Mouse (Mus musculus): ENCODE results near the gene Col6a4.

Gene Col6a4

DNA sequence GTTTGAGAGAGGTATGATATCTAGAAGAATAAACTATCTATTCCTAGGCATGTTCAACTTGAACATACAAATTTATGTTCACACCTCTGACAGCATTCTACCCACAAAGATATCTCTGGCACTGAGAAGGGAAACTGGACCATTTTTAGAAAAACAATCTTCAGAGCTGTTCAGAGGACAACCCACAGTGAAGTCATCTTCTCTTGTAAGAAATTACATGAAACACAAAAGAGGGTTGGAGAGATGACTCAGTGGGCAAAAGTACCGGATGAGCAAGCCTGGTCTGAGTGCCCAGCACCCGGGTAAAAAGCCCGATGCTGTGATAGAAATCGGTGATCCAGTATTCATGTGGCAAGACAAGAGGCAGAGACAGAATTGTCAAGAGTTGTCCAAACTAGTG, 43.1 kb downstream of the Col6a4 start:
- no peak for DNase-seq

DNA sequence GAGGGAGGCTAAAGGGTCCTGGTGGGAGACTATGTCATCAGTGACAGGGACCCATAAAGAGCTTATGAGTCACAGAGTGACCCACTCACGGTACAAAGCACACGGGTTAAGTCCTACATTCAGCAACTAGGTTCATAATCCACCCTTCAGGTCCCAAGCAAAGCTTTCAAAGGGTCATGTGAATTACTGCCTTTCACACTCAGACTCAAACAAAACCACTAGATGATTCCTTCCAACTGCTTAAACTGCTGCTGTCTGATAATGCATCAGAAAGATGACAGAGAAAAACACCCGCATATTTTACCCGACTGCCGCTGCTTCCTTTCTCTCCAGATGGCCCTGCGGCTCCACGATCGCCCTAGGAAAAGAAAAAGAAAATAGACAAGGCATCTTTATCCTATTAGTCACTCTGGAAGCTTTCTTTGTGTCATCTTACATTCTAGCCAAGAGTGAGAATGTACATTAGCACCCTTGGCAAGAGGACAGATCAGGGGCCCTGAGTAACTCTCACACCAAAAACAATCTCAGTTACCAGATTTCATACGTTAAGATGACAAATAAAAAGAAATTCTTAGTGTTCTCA, 52.6 kb downstream of the Col6a4 start:
- DNase-seq, result no peak

DNA sequence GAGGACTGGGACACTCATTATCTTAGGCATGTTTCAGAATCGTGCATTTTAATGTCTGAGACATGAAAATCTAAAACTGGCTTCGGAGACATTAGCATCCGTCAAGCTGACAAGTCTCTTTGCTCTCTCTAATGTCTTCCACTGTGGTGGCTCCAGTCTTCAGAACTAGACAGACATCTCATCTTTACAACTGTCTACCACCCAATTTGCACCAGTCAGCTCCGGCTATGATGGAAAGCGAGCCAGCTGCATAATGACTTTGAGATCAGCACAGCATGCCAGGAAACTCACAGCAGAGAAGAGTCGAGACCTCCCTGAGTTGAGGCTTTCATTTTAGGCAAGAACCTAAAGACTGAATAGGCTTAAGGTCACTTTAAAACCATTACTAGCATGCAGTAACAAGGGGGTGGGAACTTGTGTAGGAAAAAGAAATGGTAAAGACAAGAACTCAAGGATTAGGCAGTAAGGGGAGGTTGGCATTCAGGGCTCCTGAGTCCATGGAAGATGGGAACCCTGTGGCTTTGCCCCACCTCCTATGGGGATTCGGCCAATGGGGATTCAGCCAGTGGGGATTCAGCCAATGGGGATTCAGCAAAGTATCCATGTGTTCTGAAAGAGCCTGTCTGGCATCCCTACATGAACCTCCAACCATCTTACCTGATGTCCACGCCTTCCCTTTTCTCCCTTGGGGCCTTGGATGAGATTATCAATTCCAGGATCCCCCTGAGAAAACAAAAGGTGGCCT, 56.5 kb downstream of the Col6a4 start:
- no peak for DNase-seq

DNA sequence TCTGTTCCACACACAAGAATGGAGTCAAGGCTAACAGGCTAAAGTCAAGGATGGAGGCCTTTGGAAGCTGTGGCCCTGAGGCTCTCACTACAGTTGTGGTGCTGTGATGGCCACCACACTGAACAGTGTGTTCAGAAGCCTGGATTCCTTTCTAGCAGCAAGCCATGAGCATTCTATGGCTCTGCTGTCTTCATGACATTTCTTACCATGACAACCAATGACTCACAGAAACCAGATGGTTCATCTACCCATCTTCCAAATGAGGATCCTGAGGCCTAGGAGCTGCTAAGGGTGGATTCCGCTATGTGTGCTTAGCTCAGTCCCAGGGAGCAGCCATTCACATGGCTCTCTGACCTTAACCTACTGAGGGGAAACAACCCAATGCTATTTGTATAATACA, 57.3 kb downstream of the Col6a4 start:
- DNase-seq, result no peak

DNA sequence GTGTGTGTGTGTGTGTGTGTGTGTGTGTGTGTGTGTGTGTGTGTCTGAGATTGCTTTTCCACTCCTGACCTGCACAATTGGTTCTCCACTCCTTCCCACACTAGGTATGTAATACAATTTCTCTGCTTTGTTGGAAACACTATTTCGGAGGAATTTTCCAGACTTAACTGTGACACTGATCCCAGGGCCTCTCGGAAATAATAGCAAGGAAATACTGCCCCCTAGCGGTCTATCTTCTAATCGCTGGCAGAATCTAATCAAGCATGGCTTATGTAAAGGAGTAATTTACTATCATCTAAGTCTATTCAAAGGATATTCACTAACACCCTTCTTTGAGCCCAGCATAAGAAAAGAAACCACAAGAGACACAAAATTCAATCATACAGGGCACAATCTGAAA, 57.7 kb downstream of the Col6a4 start:
- DNase-seq, result peak; percentile 8

DNA sequence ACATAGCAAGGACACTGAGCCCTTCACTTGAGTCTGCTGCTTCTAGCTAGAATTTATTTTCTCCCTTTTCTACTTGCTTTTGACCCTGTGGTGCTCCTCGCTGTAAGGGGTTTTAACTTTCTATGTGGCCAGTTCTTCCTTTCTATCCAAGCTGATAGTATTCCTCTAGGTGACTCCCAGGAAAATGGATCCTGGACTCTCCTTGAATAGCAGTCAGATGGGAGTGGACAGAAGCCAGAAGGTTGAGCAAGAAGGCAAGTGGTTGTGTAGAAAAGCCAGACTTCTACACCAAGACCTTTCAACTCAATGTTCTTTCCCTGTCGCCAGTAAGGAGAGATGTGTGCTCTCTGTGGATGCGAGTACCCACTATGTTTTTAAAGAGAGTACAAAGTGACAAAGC, 80.9 kb downstream of the Col6a4 start:
- DNase-seq, result no peak

DNA sequence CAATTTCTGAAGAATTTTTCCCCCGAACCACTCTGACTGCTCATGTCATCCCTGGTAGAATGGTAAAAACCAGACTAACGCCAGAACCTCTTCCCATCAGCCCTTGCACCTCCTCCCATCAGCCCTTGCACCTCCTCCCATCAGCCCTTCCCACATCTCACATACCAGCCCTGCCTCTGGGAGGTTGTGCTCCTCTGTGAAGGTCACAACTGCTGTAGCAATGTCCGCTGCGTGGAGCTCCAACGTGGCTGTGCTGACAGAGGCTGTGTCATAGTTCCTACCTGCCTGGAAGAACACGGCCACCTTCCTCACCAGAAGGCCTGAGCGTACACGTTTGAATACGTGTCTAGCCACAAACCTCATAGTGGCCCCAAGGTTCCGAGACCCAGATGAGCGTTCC, 83.4 kb downstream of the Col6a4 start:
- no peak for DNase-seq

DNA sequence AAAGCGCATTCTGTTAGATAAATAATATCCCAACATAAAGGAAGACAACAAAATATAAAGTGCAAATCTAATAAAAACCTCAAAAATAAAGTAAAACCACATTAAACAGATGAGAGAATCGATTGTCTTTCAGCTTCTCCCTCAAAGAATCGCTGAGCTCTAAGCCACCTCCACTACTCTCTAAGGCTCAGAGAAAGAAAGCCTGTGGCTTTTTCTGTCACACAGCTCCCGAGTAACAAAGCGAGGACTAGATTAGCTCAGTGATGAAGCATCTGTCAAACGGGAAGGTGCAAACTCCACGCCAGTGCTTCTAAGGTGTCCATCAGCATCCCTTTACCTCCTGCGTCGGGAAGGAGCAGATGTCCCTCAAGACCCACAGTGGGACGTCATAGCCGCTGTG, 98.6 kb downstream of the Col6a4 start:
- no peak for DNase-seq

DNA sequence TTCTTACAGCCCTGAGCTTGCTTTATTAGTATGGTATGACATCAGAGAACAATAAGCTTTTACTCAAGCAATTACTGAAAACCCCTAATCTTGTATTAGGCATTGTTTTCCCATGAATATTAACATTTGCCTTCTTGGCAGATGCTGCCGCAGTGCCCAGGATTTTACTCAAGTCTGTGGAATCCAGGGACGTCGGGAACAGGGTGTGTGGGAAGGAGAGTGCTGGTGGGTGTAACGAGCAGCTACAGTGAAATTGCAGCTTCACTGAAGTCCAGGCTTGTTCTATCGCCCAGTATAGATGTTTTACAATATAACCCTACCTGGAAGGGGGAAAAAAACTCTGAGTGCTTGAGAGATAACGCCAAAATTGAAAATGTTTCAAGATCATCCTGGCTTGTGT, 104.2 kb downstream of the Col6a4 start:
- no peak for DNase-seq

DNA sequence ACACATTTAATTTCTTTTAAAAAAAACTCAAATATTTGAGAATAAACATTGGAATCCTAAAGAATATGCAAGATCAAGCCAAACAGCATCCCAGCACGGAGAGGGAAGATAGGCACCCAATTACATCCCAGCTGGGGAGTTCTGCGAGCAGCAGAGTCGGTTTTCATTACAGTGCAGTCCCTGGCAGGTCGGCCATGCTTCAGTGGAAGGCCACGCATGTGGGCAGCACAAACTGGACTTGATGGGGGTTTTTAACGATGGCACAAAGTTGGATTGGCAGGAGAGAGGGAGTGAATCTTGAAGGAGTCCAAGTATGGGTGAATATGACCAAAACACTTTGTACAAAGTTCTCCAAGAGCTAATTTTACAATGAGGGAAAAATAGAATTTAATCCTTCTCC, 106.5 kb downstream of the Col6a4 start:
- DNase-seq, result no peak

DNA sequence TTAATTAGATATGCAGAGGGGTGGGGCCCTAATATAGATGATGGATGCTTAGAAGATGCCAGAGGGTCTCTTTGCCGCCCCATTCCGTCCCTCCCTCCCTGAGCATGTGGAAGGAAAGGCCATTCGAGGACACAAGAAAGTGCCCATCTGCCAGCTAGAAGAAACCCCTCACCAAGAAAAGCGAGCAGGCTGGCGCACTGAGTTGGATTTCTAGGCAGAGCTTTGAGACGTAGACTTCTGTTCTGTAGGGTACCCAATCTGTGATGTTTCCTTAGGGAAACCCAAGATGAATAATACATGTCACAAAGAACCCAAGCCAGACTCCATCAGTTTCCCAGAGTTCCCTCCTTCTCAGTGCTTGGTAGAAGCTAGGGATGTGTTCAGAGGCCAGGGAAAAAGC, 107.1 kb downstream of the Col6a4 start:
- DNase-seq, result no peak

DNA sequence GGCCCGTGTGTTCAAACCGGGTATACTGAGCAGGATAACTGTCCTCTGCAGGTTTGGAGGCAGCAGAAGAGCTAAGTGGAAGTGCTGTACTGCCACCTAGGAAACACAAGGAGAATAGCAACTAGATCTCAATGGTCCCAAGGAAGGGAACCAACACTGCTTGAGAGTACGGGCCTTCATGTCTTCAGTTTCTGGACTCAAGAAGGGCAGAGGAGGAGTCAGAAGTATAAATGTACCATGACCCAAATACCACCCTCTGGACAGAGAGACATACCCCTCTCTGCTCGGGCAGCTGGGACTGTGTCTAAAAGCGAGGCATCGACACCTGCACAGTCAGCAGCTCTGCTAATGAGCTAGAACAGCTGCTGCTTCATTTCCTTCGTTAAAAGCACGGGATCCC, 108.5 kb downstream of the Col6a4 start:
- peak; percentile 5 for DNase-seq

DNA sequence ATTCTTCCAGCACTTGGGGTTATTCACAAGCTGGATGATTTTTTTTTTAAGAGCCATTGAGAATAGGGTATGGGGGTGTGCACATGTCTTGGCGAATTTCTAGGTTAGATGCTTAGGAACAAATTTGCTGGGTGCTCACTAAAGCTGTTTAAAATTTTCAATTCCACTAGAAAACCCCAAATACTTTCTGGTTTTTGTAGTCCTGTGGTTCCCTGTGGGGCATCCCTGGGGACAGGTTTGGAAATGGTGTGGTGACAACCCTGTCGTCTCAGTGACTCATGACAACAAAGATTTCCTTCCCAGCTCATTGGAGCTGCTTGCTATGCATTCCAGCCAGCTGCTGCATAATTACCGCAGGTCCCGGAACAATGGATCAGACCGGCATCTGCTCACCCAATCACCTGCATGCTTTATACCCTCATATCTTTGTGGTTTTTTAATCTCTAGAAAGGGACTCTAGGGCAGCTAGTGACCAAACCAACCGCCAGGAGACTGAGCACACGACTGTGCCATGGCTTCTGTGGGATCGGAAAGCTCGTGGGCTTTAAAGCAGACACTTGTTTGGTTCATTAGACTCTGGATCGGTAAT, 111.6 kb downstream of the Col6a4 start:
- no peak for DNase-seq

DNA sequence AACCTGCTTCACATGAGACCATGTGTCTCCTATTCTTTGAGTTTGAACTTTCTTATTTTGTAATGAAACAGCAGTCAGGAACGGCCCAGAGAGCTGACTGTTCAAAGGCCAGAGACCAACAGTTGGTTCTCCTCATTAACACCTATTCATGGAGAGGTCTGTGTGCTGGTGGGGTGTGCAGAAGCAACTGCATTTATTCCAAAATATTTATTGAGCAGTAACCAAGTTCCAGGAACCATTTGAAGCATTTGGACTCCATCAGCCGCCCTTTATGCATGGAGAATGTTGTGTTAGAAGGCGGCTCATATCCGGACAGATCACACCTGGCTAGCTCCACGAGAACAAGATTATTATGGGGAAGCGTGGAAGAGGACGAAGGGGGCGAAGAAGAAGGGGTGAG, 118.1 kb downstream of the Col6a4 start:
- no peak for DNase-seq

DNA sequence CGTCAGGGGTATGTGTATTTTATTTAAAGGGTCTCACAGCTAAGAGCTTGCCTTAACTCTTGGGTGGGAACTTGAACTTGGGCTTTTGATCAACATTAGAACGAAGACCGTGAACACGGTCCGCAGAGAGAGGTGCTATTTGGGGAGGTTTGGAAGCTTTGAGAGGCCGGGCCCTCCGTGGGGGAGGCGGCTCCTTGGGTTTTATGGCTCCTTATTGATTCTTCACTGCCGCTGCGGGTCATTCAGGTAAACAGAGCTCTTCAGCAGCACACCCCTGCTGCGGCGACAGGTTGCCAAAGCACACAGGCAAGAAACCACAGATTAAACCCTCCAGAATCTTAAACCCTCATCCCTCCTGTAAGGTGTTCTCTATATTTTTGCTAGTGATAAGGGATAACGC, 119.7 kb downstream of the Col6a4 start:
- no peak for DNase-seq

DNA sequence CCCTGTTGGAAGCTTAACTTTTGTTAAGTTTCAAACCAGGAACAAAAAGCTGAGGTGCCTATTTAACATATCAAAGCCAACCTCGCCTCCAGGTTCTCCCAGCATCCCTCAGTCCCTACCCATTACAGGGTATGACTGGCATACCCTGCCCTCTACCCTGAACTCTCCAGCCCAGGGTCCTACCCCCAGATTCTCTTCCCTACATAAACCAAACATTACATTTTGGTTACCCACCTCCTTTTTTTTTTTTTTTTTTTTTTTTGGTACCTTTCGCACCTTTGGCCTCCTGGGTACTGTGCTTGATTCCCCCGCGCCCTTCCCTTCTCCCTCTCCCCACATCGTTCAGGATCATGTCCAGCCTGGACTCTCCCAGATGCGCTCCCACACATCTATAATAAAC, 120.3 kb downstream of the Col6a4 start:
- no peak for DNase-seq

DNA sequence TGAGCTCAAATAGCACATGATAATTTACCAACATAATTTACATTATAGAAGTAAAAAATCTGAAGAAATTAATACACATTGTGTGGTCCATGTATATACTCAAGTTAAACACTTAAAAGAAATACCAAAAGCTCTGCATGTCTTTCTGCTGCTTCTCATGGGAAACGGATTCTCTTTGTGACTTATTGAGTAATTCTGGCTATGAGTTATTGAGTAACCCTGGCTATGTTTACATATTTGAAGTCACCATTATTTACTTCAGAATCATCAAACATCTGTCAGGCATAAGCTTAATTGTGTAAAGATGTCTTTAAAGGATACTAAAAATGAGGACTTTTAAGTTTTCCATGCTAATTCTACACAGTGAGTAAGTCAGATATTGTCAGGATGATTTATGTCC, 122.8 kb downstream of the Col6a4 start:
- DNase-seq, result no peak

DNA sequence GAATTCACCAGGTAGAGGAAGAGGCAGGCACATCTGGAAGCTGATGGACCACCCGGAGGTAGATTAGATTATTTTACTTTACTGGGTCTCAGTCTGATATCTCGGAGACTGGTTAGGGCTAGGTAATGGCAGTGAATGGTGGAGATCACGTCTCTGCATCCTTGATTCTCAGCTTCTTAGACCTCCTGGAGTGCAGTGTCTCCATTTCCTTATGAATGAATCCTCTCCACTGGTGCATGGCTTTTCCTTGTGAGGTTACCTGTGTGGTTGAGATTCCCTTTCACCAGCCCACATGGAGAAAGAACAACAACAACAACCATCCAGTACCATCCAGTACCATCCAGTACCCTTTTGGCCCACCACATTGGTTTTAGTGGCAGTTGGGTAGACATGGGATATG, 124.6 kb downstream of the Col6a4 start:
- DNase-seq, result no peak

DNA sequence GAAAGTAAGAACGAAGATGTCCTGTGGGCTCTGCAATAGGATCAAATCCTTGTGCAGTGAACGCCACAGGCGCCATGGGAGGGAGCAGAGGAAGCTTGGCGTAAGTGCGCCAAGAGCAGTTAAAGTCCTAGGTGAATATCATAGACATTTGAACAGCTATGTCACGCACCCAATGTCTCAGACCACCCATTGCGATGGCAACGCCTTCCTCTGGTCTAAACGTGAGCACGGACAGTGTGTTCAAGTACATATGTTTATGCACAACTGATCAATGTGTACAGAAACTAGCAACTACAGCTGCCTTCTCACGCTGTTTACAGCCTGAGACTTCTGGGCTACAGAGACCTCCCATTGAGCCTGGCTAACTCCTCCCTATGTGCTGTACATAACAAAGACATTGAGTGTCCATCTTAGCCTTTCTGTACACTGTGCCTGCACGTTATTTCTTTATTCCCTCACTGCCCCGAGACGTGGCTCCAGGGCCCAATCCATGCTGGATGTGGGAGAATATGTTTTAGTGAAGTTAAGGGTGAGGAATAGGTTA, 125.2 kb downstream of the Col6a4 start:
- no peak for DNase-seq

DNA sequence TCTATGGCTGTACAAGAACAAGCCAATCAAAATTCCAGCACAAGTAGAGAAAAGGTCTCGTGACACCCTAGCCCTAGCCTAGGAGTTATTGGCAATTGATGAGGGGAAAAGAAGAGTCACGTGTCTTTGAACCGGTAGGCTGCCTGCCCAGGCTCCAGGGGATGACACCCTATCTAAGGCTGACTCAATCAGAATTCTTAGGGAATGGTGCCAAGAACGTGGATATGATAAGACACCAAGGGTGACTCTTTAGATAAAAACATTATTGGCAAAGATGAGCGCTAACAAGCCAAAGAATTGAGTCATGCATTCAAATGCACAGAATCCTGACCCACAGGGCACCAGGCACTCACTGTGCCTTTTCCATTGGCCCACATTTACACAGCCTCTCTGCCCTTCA, 125.7 kb downstream of the Col6a4 start:
- no peak for DNase-seq

DNA sequence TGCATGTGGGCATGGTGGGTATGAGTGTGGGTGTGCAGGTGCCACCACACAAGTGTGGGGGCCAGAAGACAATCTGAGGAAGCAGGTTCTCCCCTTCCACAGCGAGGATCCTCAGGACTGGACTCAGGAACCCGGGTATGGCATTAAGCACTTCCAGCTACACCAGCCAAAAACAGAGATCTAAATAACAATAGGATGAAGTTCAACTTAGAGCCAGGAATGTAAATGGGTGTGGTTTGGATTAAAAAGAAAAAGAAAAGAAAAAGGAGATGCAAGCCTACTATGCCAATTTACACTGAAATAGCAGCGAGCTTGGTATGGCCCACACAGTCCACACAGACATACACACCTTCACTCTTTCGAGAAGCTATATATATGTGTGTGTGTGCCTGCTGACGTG, 128.6 kb downstream of the Col6a4 start:
- DNase-seq, result no peak

DNA sequence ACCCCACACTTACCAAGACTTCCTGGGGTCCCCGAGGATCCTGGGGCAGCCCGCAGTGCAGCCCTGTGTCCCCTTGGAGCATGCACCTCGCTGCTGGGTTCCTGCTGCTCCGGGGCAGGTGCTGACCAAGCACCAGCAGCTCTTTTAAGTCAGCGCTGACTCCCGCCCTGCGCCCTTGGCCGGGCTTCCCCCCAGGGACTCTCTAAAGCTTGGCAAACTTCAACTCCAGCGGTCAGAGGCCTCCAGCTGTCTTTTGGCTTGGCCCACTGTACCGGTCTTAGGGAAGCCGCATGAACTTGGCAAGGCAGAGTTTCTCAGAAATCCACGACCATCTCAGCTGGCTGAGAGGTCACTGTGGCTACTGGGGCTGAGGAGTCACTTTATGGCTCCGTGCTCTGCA, 136.1 kb downstream of the Col6a4 start, which contains the start of gene Col6a5:
Gene Col6a5 (minus strand): TSS at position 111 of the 400 bp plus-strand sequence.
- DNase-seq, result peak; percentile 47

DNA sequence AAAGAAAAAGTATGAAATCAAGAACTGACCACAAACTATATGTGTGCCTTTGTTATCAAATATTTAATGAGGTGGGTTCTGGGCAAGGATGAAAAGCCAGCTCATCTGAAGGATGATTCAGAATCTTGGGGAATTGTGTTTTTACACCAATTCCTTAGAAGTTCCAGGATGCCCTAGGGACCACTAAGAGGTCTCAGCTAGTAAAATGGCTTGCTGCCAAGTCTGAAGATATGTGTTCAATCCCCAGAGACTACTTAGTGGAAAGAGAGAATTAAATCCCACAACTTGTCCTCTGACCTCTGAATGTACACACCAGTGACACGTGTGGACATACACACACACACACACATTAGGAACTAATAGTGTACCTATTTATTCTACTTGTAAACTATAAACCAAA, 137.5 kb downstream of the Col6a4 start:
- no peak for DNase-seq

DNA sequence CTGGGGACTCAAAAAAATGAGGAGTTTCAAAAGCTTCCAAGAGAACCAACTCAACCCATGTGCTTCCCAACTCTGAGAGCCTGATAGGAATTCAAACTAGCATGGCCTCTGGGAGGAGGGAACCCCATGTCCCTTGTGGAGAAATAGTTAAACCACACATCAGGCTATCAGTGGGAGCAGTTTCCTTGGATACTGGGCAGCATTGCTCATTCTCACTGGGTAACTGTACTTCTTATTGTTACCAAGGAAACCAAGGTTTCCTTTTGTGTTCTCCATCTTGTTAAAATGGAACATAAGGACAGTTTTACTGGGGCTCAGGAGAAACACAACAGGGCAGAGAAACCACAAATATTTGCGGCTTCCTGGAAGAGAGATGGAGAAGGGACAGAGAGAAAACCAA, 146.8 kb downstream of the Col6a4 start:
- DNase-seq, result no peak

Measured in kidney, adult 18-20 months (tissue).